Mouse (Mus musculus) brain, embryonic 14.5 days (tissue): ENCODE measurements around the gene Snd1.

Experiments
- CTCF ChIP-seq: fragments of 200-500 bp; IDR thresholded peaks from 2 replicates; pipeline ENCODE4 v1.5.1; 2012; ENCODE audit warnings: inconsistent platforms, mild to moderate bottlenecking, moderate library complexity, borderline replicate concordance; ENCODE audit not compliant: insufficient read depth, insufficient read length; ENCODE audit errors: extremely low read depth
- POLR2A ChIP-seq: fragments of 200-500 bp; IDR thresholded peaks from 2 replicates; pipeline ENCODE4 v1.6.1; 2012; ENCODE audit warnings: mild to moderate bottlenecking, inconsistent platforms, borderline replicate concordance; ENCODE audit not compliant: poor library complexity, insufficient read depth, insufficient read length, severe bottlenecking; ENCODE audit errors: extremely low read depth

DNA sequence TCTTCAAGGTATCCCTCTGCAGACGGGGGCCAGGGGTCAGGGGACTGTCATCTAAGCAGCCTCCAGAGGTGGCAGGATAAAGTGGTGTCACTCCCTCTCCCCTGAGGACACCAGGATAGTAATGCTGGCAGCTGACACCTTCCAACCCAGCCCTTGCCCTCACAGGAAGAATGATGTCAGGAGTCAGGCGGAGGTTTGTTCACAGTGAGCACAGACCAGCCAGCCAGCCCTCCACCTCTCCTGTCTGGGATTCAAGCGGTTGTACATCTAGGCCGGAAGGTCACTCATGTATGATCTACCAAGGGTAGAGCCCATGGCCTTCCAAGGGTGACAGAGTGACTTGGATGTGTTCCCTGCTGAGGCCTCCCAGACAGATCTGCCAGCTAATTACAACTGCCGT is 408.6 kb downstream of the Snd1 start:
- TF ChIP-seq CTCF, result no peak
- TF ChIP-seq POLR2A, result no peak
